Comparison of ENCODE assay signal across 9 mouse cellular contexts in the genomic region with DNA sequence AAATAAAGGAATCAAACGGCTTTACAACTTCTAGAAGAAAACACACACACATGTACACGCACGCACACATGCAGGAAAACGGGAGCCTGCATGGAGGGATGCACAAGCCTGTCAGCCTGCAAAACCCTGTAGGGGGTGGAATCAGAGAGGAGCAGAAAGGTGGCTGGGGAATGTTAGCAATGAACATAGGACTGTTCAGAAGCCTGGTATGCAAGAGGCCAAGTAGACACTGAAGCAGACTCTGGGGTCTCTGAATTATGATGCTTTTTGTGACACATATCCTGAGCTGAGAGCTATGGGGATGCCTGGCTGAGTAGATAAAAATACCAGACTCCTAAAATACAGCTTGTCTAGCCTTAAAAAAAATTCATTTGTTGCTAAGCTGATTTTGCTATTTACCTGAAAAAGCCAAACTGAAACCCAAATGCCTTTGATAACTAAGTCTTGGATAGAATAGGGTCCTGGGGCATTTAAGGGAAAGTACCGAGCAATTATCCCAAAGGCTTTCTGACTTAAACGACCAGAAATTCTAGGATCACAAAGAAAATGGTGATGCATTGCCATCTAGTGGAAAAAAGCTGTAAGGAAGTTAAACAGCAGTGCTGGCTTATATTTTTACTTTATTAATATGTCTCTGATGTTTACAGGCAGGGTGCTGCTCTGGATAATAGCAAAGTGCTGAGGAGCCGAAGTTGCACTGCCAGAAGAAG. TPM values are rescaled to one million over a fixed set of nuclear protein-coding genes. Genes with fewer than 3 reads are reported as not detected.
DNase-seq lines count a peak whose midpoint lies in the region.
"Had no signal": no experiment of that assay in that cellular context is flagged by ENCODE, and none has a peak within 500 bp of the region (broad histone marks: within the 10 kb centered on the region; RNA-seq: fewer than 3 reads in every experiment).

No protein-coding gene starts in this region.

- H3K4me1 ChIP-seq in heart, embryonic 10.5 days = peaks cover 6% of the 10 kb centered on the region

- H3K27me3 ChIP-seq in heart, embryonic 10.5 days (ENCODE audit: insufficient read depth, poor library complexity, severe bottlenecking) = no peaks in the 10 kb centered on the region
- H3K27me3 ChIP-seq: heart, embryonic 15.5 days had no signal

- DNase-seq in heart, adult 8-10 months (ENCODE audit: low spot score) = peak; percentile 35
- no peak for DNase-seq in heart, embryonic 10.5 days (ENCODE audit: low spot score)
- DNase-seq in 3T3-L1 (ENCODE audit: low read depth, low spot score) = peak; percentile 83
- DNase-seq in c-Kit-positive CD71-negative TER-119-negative erythroid progenitor cells, embryonic 14.5 days (ENCODE audit: low read depth) = peak; percentile 17
- peak; percentile 60 for DNase-seq in forelimb bud, embryonic 11.5 days (ENCODE audit: low read depth, low spot score)
- DNase-seq in lung, postnatal 10 days = peak; percentile 54
- DNase-seq in yolk sac, embryonic 10.5 days (ENCODE audit: low spot score) = no peak
- no peak for DNase-seq in heart, postnatal 4 days

- no peaks in the 10 kb centered on the region for H3K36me3 ChIP-seq in heart, embryonic 10.5 days
- H3K36me3 ChIP-seq: heart, embryonic 15.5 days had no signal

- H3K9me3 ChIP-seq in heart, embryonic 10.5 days = no peaks in the 10 kb centered on the region
- H3K9me3 ChIP-seq: heart, embryonic 15.5 days had no signal

- H3K27ac ChIP-seq in heart, embryonic 10.5 days = no peak overlapping the region
- H3K27ac ChIP-seq: heart, embryonic 15.5 days had no signal

- no peak overlapping the region for H3K4me3 ChIP-seq in heart, embryonic 10.5 days
- H3K4me3 ChIP-seq: heart, embryonic 15.5 days had no signal

- 40% methylated on average over 7 of the region's 7 CpGs for WGBS in heart, embryonic 10.5 days

RNA-seq across cellular contexts. Expression of a gene that starts 12.4 kb away (rescaled TPM):
- total RNA-seq in heart, adult 8-10 months (2022) = not detected
- not detected in 2 replicates for polyA plus RNA-seq in heart, embryonic 10.5 days (2016; fragmentation: Nextera tagmentation; extraction: Ambion mirVana)
- not detected for total RNA-seq in heart, postnatal 4 days (2021)
- polyA plus RNA-seq: heart, embryonic 15.5 days had no signal

RNA-seq across cellular contexts. Expression of a gene that starts 31.6 kb away (rescaled TPM):
- 10 to 100 TPM; 13.7 to 16.9 (median 15.6) TPM for total RNA-seq in heart, adult 8-10 months (2022)
- 6.8 and 7.8 TPM in 2 replicates for polyA plus RNA-seq in heart, embryonic 10.5 days (2016; fragmentation: Nextera tagmentation; extraction: Ambion mirVana)
- 10 to 100 TPM; 18.8 to 19.2 TPM for total RNA-seq in heart, postnatal 4 days (2021)

Comparison
In these comparisons a context has a peak if more than half of its experiments do, and no peak if none do; other contexts are left out.
1. DNase-seq: peak in heart, adult 8-10 months (single experiment), 3T3-L1 (single experiment), c-Kit-positive CD71-negative TER-119-negative erythroid progenitor cells, embryonic 14.5 days (single experiment), forelimb bud, embryonic 11.5 days (single experiment) and lung, postnatal 10 days (single experiment); none in heart, embryonic 10.5 days (single experiment), yolk sac, embryonic 10.5 days (single experiment) and heart, postnatal 4 days (single experiment).